ENCODE assay signal across 18 mouse cellular contexts in the genomic region with DNA sequence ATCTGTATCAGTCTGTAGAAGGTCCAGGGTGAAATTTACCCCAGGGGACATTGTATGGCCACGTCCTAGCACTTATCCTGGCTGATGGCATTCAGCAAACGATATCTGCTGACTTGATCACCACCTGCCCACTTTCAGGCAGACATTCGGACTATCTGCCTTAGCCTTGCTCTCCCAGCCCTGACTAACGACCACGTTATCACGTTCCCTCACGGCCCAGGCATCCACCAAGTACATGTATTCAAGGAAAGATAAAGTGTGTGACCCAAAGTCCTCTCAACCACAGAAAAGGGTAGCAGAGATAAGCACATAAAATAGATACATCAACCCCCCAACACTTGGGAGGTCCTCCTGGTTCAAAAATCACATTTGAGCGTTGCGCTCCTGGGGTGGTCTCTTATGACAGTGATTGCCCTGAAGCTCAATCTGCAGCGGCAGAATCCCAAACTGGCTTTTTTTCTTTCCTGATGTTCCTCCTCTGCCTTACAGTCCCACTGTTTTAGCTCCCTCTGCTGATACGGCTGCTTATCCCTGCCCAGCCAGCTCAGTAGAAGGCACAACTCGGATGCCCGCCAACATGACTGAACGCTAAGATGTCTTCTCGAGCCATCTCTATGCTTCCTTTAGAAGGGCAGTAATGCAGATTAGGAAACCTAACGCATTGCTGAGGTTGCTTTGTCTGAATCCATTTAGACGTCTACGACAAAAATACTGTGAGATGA.
DNase-seq lines count a peak whose midpoint lies in the region; ATAC-seq lines count a peak whose summit lies in the region.
"Had no signal": no experiment of that assay in that cellular context is flagged by ENCODE, and none has a peak within 500 bp of the region (broad histone marks: within the 10 kb centered on the region; RNA-seq: fewer than 3 reads in every experiment).

No protein-coding gene starts in this region.

- no peak overlapping the region for H3K9ac ChIP-seq in heart, embryonic 14.5 days (ENCODE audit: low read length)
- H3K9ac ChIP-seq: embryonic facial prominence, embryonic 15.5 days; kidney, embryonic 15.5 days; lung, embryonic 15.5 days; midbrain, embryonic 12.5 days had no signal

- DNase-seq in heart, adult 9 months (ENCODE audit: low spot score in 2 of 2) = no peak
- peak; percentile 9 for DNase-seq in ovary, postnatal 36 days (ENCODE audit: low spot score)
- DNase-seq in ovary, postnatal 10 days (ENCODE audit: low spot score) = no peak
- peak; percentile 42 for DNase-seq in lung, postnatal 14 days
- no peak for DNase-seq in thymus, postnatal 14 days
- DNase-seq in kidney, postnatal 4 days = no peak
- DNase-seq: adrenal gland, postnatal 14 days; cerebellum, adult 11 months; cerebellum, postnatal 25 days; gastrocnemius, adult 2 months; right cerebral cortex, adult 18-20 months had no signal

- ATAC-seq in heart, embryonic 14.5 days (ENCODE audit: insufficient number of reproducible peaks, insufficient read depth, low FRiP score, low read depth) = no peak
- ATAC-seq: inflammation-experienced regulatory T-cells, adult 6 months had no signal

- H3K9me3 ChIP-seq in heart, embryonic 14.5 days (ENCODE audit: control insufficient read depth, low read length) = no peaks in the 10 kb centered on the region
- H3K9me3 ChIP-seq: embryonic facial prominence, embryonic 15.5 days; kidney, embryonic 15.5 days; lung, embryonic 15.5 days; midbrain, embryonic 12.5 days had no signal

- no peak overlapping the region for H3K4me3 ChIP-seq in heart, embryonic 14.5 days (ENCODE audit: control insufficient read depth in 1 of 2, insufficient read depth in 1 of 2, low read depth in 1 of 2, low read length in 2 of 2)
- H3K4me3 ChIP-seq: embryonic facial prominence, embryonic 15.5 days; gastrocnemius, adult 2 months; kidney, embryonic 15.5 days; lung, embryonic 15.5 days; midbrain, embryonic 12.5 days had no signal

- H3K4me2 ChIP-seq in heart, embryonic 14.5 days (ENCODE audit: low read length) = peak overlapping the region; percentile 13; the same call in 1 of the 2 replicates
- H3K4me2 ChIP-seq: embryonic facial prominence, embryonic 15.5 days; kidney, embryonic 15.5 days; lung, embryonic 15.5 days; midbrain, embryonic 12.5 days had no signal

- no peaks in the 10 kb centered on the region for H3K36me3 ChIP-seq in heart, embryonic 14.5 days (ENCODE audit: control insufficient read depth, insufficient read depth, low read length)
- H3K36me3 ChIP-seq: embryonic facial prominence, embryonic 15.5 days; kidney, embryonic 15.5 days; lung, embryonic 15.5 days; midbrain, embryonic 12.5 days had no signal

- WGBS in heart, embryonic 14.5 days = 49% methylated on average over 18 of the region's 18 CpGs

- H3K27ac ChIP-seq in heart, embryonic 14.5 days (replicated peaks in 1 of 2; ENCODE audit: control insufficient read depth in 1 of 2, insufficient read depth in 1 of 2, low read depth in 2 of 2, low read length in 2 of 2) = 0 out of 4 replicates have a peak overlapping the region, but pooled peaks of 1 of the 2 experiments have one; percentile 3
- H3K27ac ChIP-seq: embryonic facial prominence, embryonic 15.5 days; gastrocnemius, adult 2 months; kidney, embryonic 15.5 days; lung, embryonic 15.5 days; midbrain, embryonic 12.5 days had no signal

- no peaks in the 10 kb centered on the region for H3K27me3 ChIP-seq in heart, embryonic 14.5 days (ENCODE audit: control insufficient read depth, insufficient read depth, low read length)
- H3K27me3 ChIP-seq: CH12.LX; embryonic facial prominence, embryonic 15.5 days; kidney, embryonic 15.5 days; midbrain, embryonic 12.5 days had no signal

- peaks cover 11 to 20% of the 10 kb centered on the region in 2 experiments for H3K4me1 ChIP-seq in heart, embryonic 14.5 days (ENCODE audit: control insufficient read depth in 2 of 2, insufficient read depth in 2 of 2, low read length in 2 of 2)

Comparison
In these comparisons a context has a peak if more than half of its experiments do, and no peak if none do; other contexts are left out.
1. DNase-seq: peak in ovary, postnatal 36 days (single experiment) and lung, postnatal 14 days (single experiment); none in heart, adult 9 months (0 of 2), ovary, postnatal 10 days (single experiment), thymus, postnatal 14 days (single experiment) and kidney, postnatal 4 days (0 of 2).